Mouse (Mus musculus) heart, embryonic 14.5 days (tissue): ENCODE measurements around the gene Pappa. TPM values are rescaled to one million over a fixed set of nuclear protein-coding genes. Genes with fewer than 3 reads are reported as not detected.

Source experiments
- ATAC-seq: fragments of 200-750 bp; cut with Nextera tagmentation; 2 replicates; pipeline ENCODE4 v1.8.0; 2017; ENCODE audit warnings: low read depth, moderate TSS enrichment; ENCODE audit not compliant: insufficient number of reproducible peaks, insufficient read depth, low FRiP score
- H3K27ac ChIP-seq, 2 experiments: fragments of 200-500 bp in 1 of 2; fragments of 300-500 bp in 1 of 2; sonication (generic) in 1 of 2; replicated peaks in 1 of 2; 2 replicates each; pipeline ENCODE4 v1.5.1; 2012 to 2014; ENCODE audit warnings: low read depth in 2 of 2, low read length in 2 of 2, control low read depth in 1 of 2, mild to moderate bottlenecking in 1 of 2, mixed read lengths in 1 of 2; ENCODE audit not compliant: control insufficient read depth in 1 of 2, insufficient read depth in 1 of 2
- H3K27me3 ChIP-seq: fragments of 300-500 bp; sonication (generic); 2 replicates; pipeline ENCODE4 v1.6.1; 2014; ENCODE audit warnings: mild to moderate bottlenecking, low read length, control low read depth; ENCODE audit not compliant: control insufficient read depth, insufficient read depth
- H3K36me3 ChIP-seq: fragments of 300-500 bp; sonication (generic); 2 replicates; pipeline ENCODE4 v1.6.1; 2014; ENCODE audit warnings: mild to moderate bottlenecking, control low read depth, low read length, mixed read lengths; ENCODE audit not compliant: control insufficient read depth, insufficient read depth
- H3K4me1 ChIP-seq, 2 experiments: fragments of 200-500 bp in 1 of 2; fragments of 300-500 bp in 1 of 2; sonication (generic) in 1 of 2; 2 replicates each; pipeline ENCODE4 v1.6.1; 2012 to 2014; ENCODE audit warnings: low read length in 2 of 2, control low read depth in 1 of 2, mixed read lengths in 1 of 2; ENCODE audit not compliant: control insufficient read depth in 2 of 2, insufficient read depth in 2 of 2
- H3K4me2 ChIP-seq: fragments of 300-500 bp; sonication (generic); 2 replicates; pipeline ENCODE4 v1.6.1; 2014; ENCODE audit warnings: mild to moderate bottlenecking, low read length
- H3K4me3 ChIP-seq, 2 experiments: fragments of 200-500 bp in 1 of 2; fragments of 300-500 bp in 1 of 2; sonication (generic) in 1 of 2; 2 replicates each; pipeline ENCODE4 v1.5.1; 2012 to 2014; ENCODE audit warnings: low read length in 2 of 2, mild to moderate bottlenecking in 2 of 2, control low read depth in 1 of 2, low read depth in 1 of 2, moderate library complexity in 1 of 2; ENCODE audit not compliant: control insufficient read depth in 1 of 2, insufficient read depth in 1 of 2
- H3K9ac ChIP-seq: fragments of 300-500 bp; sonication (generic); 2 replicates; pipeline ENCODE4 v1.6.1; 2014; ENCODE audit warnings: mild to moderate bottlenecking, low read length
- H3K9me3 ChIP-seq: fragments of 300-500 bp; sonication (generic); 2 replicates; pipeline ENCODE4 v1.6.1; 2016; ENCODE audit warnings: low read length, control low read depth; ENCODE audit not compliant: control insufficient read depth
- WGBS: fragments of 180-500 bp; shearing (Covaris S2); extraction: QIAGEN DNeasy Blood & Tissue Kit; methylation state at CpG from one replicate; pipeline ENCODE4 v1.1.7; 2014; 5-methylcytosine and 5-hydroxymethylcytosine counted together
- polyA plus RNA-seq: library from polyadenylated mRNA; unstranded; fragments of >200 nt; fragmentation: Nextera tagmentation; extraction: Ambion mirVana; gene quantifications from 2 replicates; pipeline ENCODE4 v1.2.1, GENCODE M21; 2014

The Pappa gene
- polyA plus RNA-seq, 1 experiment from 2014 or later = 0.73 TPM

GRCm38 (mm10) chr4:65174505-65174904, 50.5 kb downstream of the Pappa start:
- H3K36me3 ChIP-seq = no peaks in the 10 kb centered on the region

GRCm38 (mm10) chr4:65178146-65178545, 54.2 kb downstream of the Pappa start:
- 0 out of 4 replicates have a peak, but pooled peaks cover 0 to 3% of the 10 kb centered on the region in 2 experiments for H3K4me1 ChIP-seq
- no peaks in the 10 kb centered on the region for H3K27me3 ChIP-seq
- no peaks in the 10 kb centered on the region for H3K9me3 ChIP-seq
- 29% methylated on average over 1 of the region's 1 CpGs for WGBS
- ATAC-seq = no peak
- H3K4me3 ChIP-seq = no peak overlapping the region
- no peaks in the 10 kb centered on the region for H3K36me3 ChIP-seq
- H3K9ac ChIP-seq = no peak overlapping the region
- no peak overlapping the region for H3K4me2 ChIP-seq
- H3K27ac ChIP-seq = no peak overlapping the region

More at GRCm38 (mm10) chr4:65174505-65174904, 50.5 kb downstream of the Pappa start:
- no peak overlapping the region for H3K4me3 ChIP-seq
- no peak overlapping the region for H3K27ac ChIP-seq
- H3K27me3 ChIP-seq = no peaks in the 10 kb centered on the region
- ATAC-seq = no peak
- no peak overlapping the region for H3K9ac ChIP-seq
- WGBS = 77% methylated on average over 3 of the region's 3 CpGs
- 0 out of 4 replicates have a peak, but pooled peaks cover 0 to 3% of the 10 kb centered on the region in 2 experiments for H3K4me1 ChIP-seq
- no peak overlapping the region for H3K4me2 ChIP-seq
- no peaks in the 10 kb centered on the region for H3K9me3 ChIP-seq

- no peak for ATAC-seq
Observed at GRCm38 (mm10) chr4:65187236-65187635, 63.3 kb downstream of the Pappa start.

GRCm38 (mm10) chr4:65187716-65188115, 63.7 kb downstream of the Pappa start:
- H3K4me2 ChIP-seq = no peak overlapping the region
- H3K27ac ChIP-seq = no peak overlapping the region
- no peak overlapping the region for H3K4me3 ChIP-seq
- no peaks in the 10 kb centered on the region for H3K36me3 ChIP-seq
- 0 out of 4 replicates have a peak, but pooled peaks cover 0 to 2% of the 10 kb centered on the region in 2 experiments for H3K4me1 ChIP-seq
- no peak for ATAC-seq
- no peaks in the 10 kb centered on the region for H3K9me3 ChIP-seq
- no peak overlapping the region for H3K9ac ChIP-seq
- 90% methylated on average over 1 of the region's 1 CpGs for WGBS
- H3K27me3 ChIP-seq = no peaks in the 10 kb centered on the region

More at GRCm38 (mm10) chr4:65187236-65187635, 63.3 kb downstream of the Pappa start:
- H3K9ac ChIP-seq = no peak overlapping the region
- WGBS = 38% methylated on average over 2 of the region's 2 CpGs
- no peak overlapping the region for H3K4me2 ChIP-seq
- 0 out of 4 replicates have a peak, but pooled peaks cover 0 to 2% of the 10 kb centered on the region in 2 experiments for H3K4me1 ChIP-seq
- H3K36me3 ChIP-seq = no peaks in the 10 kb centered on the region
- no peak overlapping the region for H3K27ac ChIP-seq
- H3K27me3 ChIP-seq = no peaks in the 10 kb centered on the region
- no peak overlapping the region for H3K4me3 ChIP-seq
- H3K9me3 ChIP-seq = no peaks in the 10 kb centered on the region

GRCm38 (mm10) chr4:65188921-65189485, 65.0 kb downstream of the Pappa start:
- 44% methylated on average over 6 of the region's 6 CpGs for WGBS
- H3K36me3 ChIP-seq = no peaks in the 10 kb centered on the region
- no peaks in the 10 kb centered on the region for H3K9me3 ChIP-seq
- H3K4me2 ChIP-seq = no peak overlapping the region
- no peak overlapping the region for H3K27ac ChIP-seq
- ATAC-seq = no peak
- no peak overlapping the region for H3K4me3 ChIP-seq
- H3K4me1 ChIP-seq = 0 out of 4 replicates have a peak, but pooled peaks cover 0 to 2% of the 10 kb centered on the region in 2 experiments
- no peak overlapping the region for H3K9ac ChIP-seq
- no peaks in the 10 kb centered on the region for H3K27me3 ChIP-seq

GRCm38 (mm10) chr4:65192810-65193209, 68.8 kb downstream of the Pappa start:
- Histone ChIP-seq H3K27ac (no peak overlapping the region), H3K4me3 (no peak overlapping the region), H3K9ac (no peak overlapping the region), H3K36me3 (no peaks in the 10 kb centered on the region), H3K27me3 (no peaks in the 10 kb centered on the region), H3K9me3 (no peaks in the 10 kb centered on the region), H3K4me2 (no peak overlapping the region), H3K4me1 (0 out of 4 replicates have a peak, but pooled peaks cover 0 to 2% of the 10 kb centered on the region in 2 experiments)
- WGBS = 81% methylated on average over 3 of the region's 3 CpGs
- no peak for ATAC-seq

- 66% methylated on average over 1 of the region's 1 CpGs for WGBS
- Histone ChIP-seq H3K36me3 (no peaks in the 10 kb centered on the region), H3K4me3 (no peak overlapping the region), H3K27ac (no peak overlapping the region), H3K27me3 (no peaks in the 10 kb centered on the region), H3K9ac (no peak overlapping the region), H3K4me1 (no peaks in the 10 kb centered on the region), H3K9me3 (no peaks in the 10 kb centered on the region), H3K4me2 (no peak overlapping the region)
- no peak for ATAC-seq
Observed at GRCm38 (mm10) chr4:65195971-65196370, 72.0 kb downstream of the Pappa start.

GRCm38 (mm10) chr4:65203666-65204065, 79.7 kb downstream of the Pappa start:
- 53% methylated on average over 5 of the region's 5 CpGs for WGBS
- no peak overlapping the region for H3K27ac ChIP-seq
- no peak overlapping the region for H3K4me3 ChIP-seq
- no peak overlapping the region for H3K9ac ChIP-seq
- no peak for ATAC-seq
- H3K9me3 ChIP-seq = no peaks in the 10 kb centered on the region
- H3K36me3 ChIP-seq = no peaks in the 10 kb centered on the region
- no peaks in the 10 kb centered on the region for H3K27me3 ChIP-seq
- no peak overlapping the region for H3K4me2 ChIP-seq
- H3K4me1 ChIP-seq = no peaks in the 10 kb centered on the region
